Mouse (Mus musculus) cerebellum, adult 2 months (tissue): ENCODE data around the gene Zscan21.

Experiments
- CTCF ChIP-seq: fragments of 200-500 bp; IDR thresholded peaks from 2 replicates; pipeline ENCODE4 v1.5.1; 2011; ENCODE audit warnings: low read depth, mild to moderate bottlenecking, control low read depth, low read length, moderate library complexity, borderline replicate concordance; ENCODE audit not compliant: insufficient read depth
- POLR2A ChIP-seq: fragments of 200-500 bp; IDR thresholded peaks from 2 replicates; pipeline ENCODE4 v1.6.1; 2011; ENCODE audit warnings: low read length, control low read depth, borderline replicate concordance; ENCODE audit not compliant: insufficient read depth

GRCm38 (mm10) chr5:138170936-138171561, 54.3 kb downstream of the Zscan21 start:
- no peak for TF ChIP-seq CTCF
- TF ChIP-seq POLR2A: peak; percentile 31; the same call in 1 of the 2 replicates
